ENCODE assay signal across 9 mouse cellular contexts in the genomic region with DNA sequence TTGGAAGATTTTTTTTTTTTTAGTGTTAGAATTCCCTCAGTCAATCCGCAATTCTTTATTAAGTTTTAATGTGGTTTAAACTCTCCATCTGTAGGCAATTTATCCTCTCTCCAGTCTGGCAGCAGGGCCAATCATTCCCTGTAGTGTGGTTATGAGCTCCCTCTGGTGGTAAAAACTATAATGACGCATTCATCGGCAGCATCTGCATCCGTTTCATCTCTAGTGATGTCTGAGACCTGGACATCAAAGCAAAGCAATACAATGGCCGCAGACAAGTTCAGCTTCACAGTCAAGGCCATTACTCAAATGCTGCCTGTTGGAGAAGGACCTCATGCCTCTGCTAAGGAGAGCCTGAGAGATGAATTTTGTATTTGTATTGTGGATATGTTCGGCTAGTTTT.
A peak's percentile ranks its signal among the peaks of the same experiment; 100 is the strongest.
DNase-seq lines count a peak whose midpoint lies in the region; ATAC-seq and TF ChIP-seq lines count a peak whose summit lies in the region.
"Had no signal": no experiment of that assay in that cellular context is flagged by ENCODE, and none has a peak within 500 bp of the region (broad histone marks: within the 10 kb centered on the region; RNA-seq: fewer than 3 reads in every experiment).

No protein-coding gene starts in this region.

- no peaks in the 10 kb centered on the region for H3K27me3 ChIP-seq in lung, embryonic 14.5 days (ENCODE audit: insufficient read depth, low read length)
- H3K27me3 ChIP-seq: liver, embryonic 15.5 days had no signal

- TF ChIP-seq CTCF in brain, embryonic 14.5 days (IDR thresholded peaks at IDR 0.05; ENCODE audit: borderline replicate concordance, extremely low read depth, insufficient read depth, insufficient read length) = peak; percentile 76; the same call in 1 of the 2 replicates
- peak; percentile 82 for TF ChIP-seq CTCF in lung, embryonic 14.5 days (IDR thresholded peaks at IDR 0.05; ENCODE audit: low read depth)

- no peak overlapping the region for H3K27ac ChIP-seq in lung, embryonic 14.5 days (ENCODE audit: low read depth)
- H3K27ac ChIP-seq: liver, embryonic 15.5 days had no signal

- WGBS in lung, embryonic 14.5 days = 18% methylated on average over 6 of the region's 6 CpGs

- peak; percentile 76 for ATAC-seq in erythroblast, adult 5-6 weeks (replicated peaks; ENCODE audit: low FRiP score, poor library complexity, severe bottlenecking)
- ATAC-seq in lung, embryonic 14.5 days (ENCODE audit: insufficient read depth) = no peak

- no peak overlapping the region for H3K4me2 ChIP-seq in lung, embryonic 14.5 days
- H3K4me2 ChIP-seq: liver, embryonic 15.5 days had no signal

- no peak overlapping the region for H3K4me3 ChIP-seq in lung, embryonic 14.5 days (ENCODE audit: low read depth, low read length)
- H3K4me3 ChIP-seq: liver, embryonic 15.5 days had no signal

- no peaks in the 10 kb centered on the region for H3K9me3 ChIP-seq in lung, embryonic 14.5 days (ENCODE audit: low read depth, low read length)
- H3K9me3 ChIP-seq: liver, embryonic 15.5 days had no signal

- DNase-seq in MEL-GATA-1-ER (ENCODE audit: extremely low read depth, low read depth) = peak; percentile 33
- peak; percentile 87 for DNase-seq in brain, embryonic 14.5 days (ENCODE audit: low read depth)
- DNase-seq in heart, postnatal 4 days = peak; percentile 74
- DNase-seq in layer of hippocampus, adult 18-20 months (ENCODE audit: low spot score in 2 of 2) = peak; percentile 60 to 93
- DNase-seq in lung, embryonic 14.5 days = peak; percentile 91
- DNase-seq in retina, embryonic 14.5 days (ENCODE audit: low spot score) = peak; percentile 93
- no peak for DNase-seq in ovary, postnatal 36 days (ENCODE audit: low spot score)

- H3K9ac ChIP-seq in lung, embryonic 14.5 days = no peak overlapping the region
- H3K9ac ChIP-seq: liver, embryonic 15.5 days had no signal

- TF ChIP-seq POLR2A in brain, embryonic 14.5 days (IDR thresholded peaks at IDR 0.05; ENCODE audit: borderline replicate concordance, extremely low read depth, insufficient read depth, insufficient read length, poor library complexity, severe bottlenecking) = no peak

- no peaks in the 10 kb centered on the region for H3K36me3 ChIP-seq in lung, embryonic 14.5 days (ENCODE audit: insufficient read depth)
- H3K36me3 ChIP-seq: liver, embryonic 15.5 days had no signal

- H3K4me1 ChIP-seq in lung, embryonic 14.5 days (ENCODE audit: insufficient read depth) = no peaks in the 10 kb centered on the region
- H3K4me1 ChIP-seq: liver, embryonic 15.5 days had no signal
